Mouse (Mus musculus) liver, embryonic 14.5 days (tissue): ENCODE measurements around the gene Lsr.

Experiments used
- CTCF ChIP-seq: IDR thresholded peaks from 2 replicates; pipeline ENCODE4 v1.5.1; 2016; ENCODE audit warnings: antibody characterized with exemption, low read depth, control low read depth
- EP300 ChIP-seq: IDR thresholded peaks from 2 replicates; pipeline ENCODE4 v1.6.1; 2016; ENCODE audit warnings: antibody characterized with exemption, low read depth

DNA sequence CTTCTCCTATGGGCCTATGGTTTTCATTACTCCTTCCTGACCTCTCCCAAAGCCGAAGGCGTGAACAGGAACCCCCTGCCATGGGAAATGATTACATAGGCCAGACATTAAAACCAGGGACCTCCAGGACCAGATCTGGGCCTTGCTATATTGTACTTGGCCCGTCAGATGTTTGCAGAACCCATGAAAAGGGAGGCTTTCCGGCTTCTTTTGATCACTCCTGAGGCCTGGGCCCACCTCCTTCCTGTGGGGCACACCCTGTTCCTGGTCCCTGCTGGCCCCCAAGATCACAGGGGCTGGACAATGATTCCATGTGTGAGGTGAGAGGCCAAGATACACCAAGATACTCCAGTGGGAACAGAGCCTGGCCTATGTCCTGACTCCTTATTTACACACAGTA lies 4.1 kb downstream of the Lsr start:
- TF ChIP-seq CTCF, result no peak
- TF ChIP-seq EP300, result no peak
